Mouse (Mus musculus) kidney, adult 2 months (tissue): ENCODE results near the gene Dlg3.

ENCODE experiments used
- CTCF ChIP-seq: fragments of 200-500 bp; conservative IDR thresholded peaks from 2 replicates; pipeline ENCODE4 v1.5.1; 2011; ENCODE audit warnings: low read depth, mild to moderate bottlenecking, control low read depth, low read length, moderate library complexity, mixed read lengths; ENCODE audit not compliant: insufficient read depth, insufficient read length
- POLR2A ChIP-seq: fragments of 200-500 bp; IDR thresholded peaks from one replicate; pipeline ENCODE4 v1.6.1; 2011; ENCODE audit warnings: low read depth, low read length, control low read depth

GRCm38 (mm10) chrX:100818681-100819080 lies 51.2 kb downstream of the Dlg3 start:
- no peak for TF ChIP-seq CTCF
- no peak for TF ChIP-seq POLR2A
